Mouse (Mus musculus): Measurements from ENCODE around the gene Gm21988.

GRCm38 (mm10) chr11:70213736-70214135, 25.9 kb downstream of the Gm21988 start:
- no peak for TF ChIP-seq CTCF (IDR thresholded peaks at IDR 0.05; ENCODE audit: extremely low read depth, insufficient read length, insufficient replicate concordance, low read depth, low read length)
- no peak for TF ChIP-seq POLR2A (IDR thresholded peaks at IDR 0.05; ENCODE audit: low read depth, low read length)

All from small intestine, adult 2 months (tissue).